Mouse (Mus musculus) lung, adult 10 weeks (tissue): ENCODE results near the gene Gga1. TPM values are rescaled to one million over a fixed set of nuclear protein-coding genes. Genes with fewer than 3 reads are reported as not detected.

Experiments used
- polyA plus RNA-seq: library from polyadenylated mRNA; stranded (reverse); fragments of 350-450 nt; fragmentation: Illumina TruSeq; extraction: RNeasy Lipid Tissue Mini Kit (QIAGEN cat#74804); gene quantifications from one replicate; pipeline ENCODE4 v1.2.3, GENCODE M21; 2014; ENCODE audit warnings: low read depth, low replicate concordance; ENCODE audit not compliant: insufficient read depth

The Gga1 gene
- polyA plus RNA-seq, result 41.9 TPM

GRCm38 (mm10) chr15:78876991-78877809 is at the start of gene Gga1:
Gene Gga1 (plus strand): TSS chr15:78877190.

GRCm38 (mm10) chr15:78842371-78843163 is 34.4 kb upstream of the Gga1 start, which contains the start of gene Cdc42ep1:
Gene Cdc42ep1 (plus strand): TSS chr15:78842624.

GRCm38 (mm10) chr15:78855303-78855965 is 21.6 kb upstream of the Gga1 start, which contains the start of gene Lgals2:
Gene Lgals2 (minus strand): TSS chr15:78855529.

GRCm38 (mm10) chr15:78899409-78899739 is 22.4 kb downstream of the Gga1 start, which contains the start of gene Gm49510:
Gene Gm49510 (plus strand): TSS chr15:78899667.

GRCm38 (mm10) chr15:78899740-78900584 is 23.0 kb downstream of the Gga1 start, which contains the start of gene Sh3bp1:
Gene Sh3bp1 (plus strand): TSS chr15:78899768.

GRCm38 (mm10) chr15:78913632-78914090 is 36.7 kb downstream of the Gga1 start, which contains the start of gene Pdxp:
Gene Pdxp (plus strand): TSS chr15:78913919.

GRCm38 (mm10) chr15:78926021-78926919 is 49.3 kb downstream of the Gga1 start, which contains the start of gene Lgals1:
Gene Lgals1 (plus strand): TSS chr15:78926725.

GRCm38 (mm10) chr15:78934784-78935320 is 57.9 kb downstream of the Gga1 start, which contains the start of gene Nol12:
Gene Nol12 (plus strand): TSS chr15:78934933.

Other genes starting within 250 kb of the Gga1 start
- not detected for gene Elfn2, start 158.4 kb upstream of the Gga1 start, polyA plus RNA-seq
- 33.1 TPM for gene Mfng, start 103.7 kb upstream of the Gga1 start, polyA plus RNA-seq
- 11.6 TPM for gene Card10, start 74.1 kb upstream of the Gga1 start, polyA plus RNA-seq
- 85.0 TPM for gene Cdc42ep1, start 34.6 kb upstream of the Gga1 start, polyA plus RNA-seq
- gene Lgals2, start 21.7 kb upstream of the Gga1 start, polyA plus RNA-seq, result 4.2 TPM
- not detected for gene Gm49510, start 22.5 kb downstream of the Gga1 start, polyA plus RNA-seq
- 11.6 TPM for gene Sh3bp1, start 22.6 kb downstream of the Gga1 start, polyA plus RNA-seq
- 1.4 TPM for gene Pdxp, start 36.7 kb downstream of the Gga1 start, polyA plus RNA-seq
- 364 TPM for gene Lgals1, start 49.5 kb downstream of the Gga1 start, polyA plus RNA-seq
- gene Nol12, start 57.7 kb downstream of the Gga1 start, polyA plus RNA-seq, result 24.6 TPM
- 23.1 TPM for gene Triobp, start 70.5 kb downstream of the Gga1 start, polyA plus RNA-seq
- gene H1f0, start 151.3 kb downstream of the Gga1 start, polyA plus RNA-seq, result 89.9 TPM
- gene Galr3, start 164.7 kb downstream of the Gga1 start, polyA plus RNA-seq, result not detected
- gene Ankrd54, start 185.7 kb downstream of the Gga1 start, polyA plus RNA-seq, result 22.8 TPM
- 61.9 TPM for gene Eif3l, start 198.0 kb downstream of the Gga1 start, polyA plus RNA-seq
- gene Micall1, start 231.7 kb downstream of the Gga1 start, polyA plus RNA-seq, result 9.4 TPM